Mouse (Mus musculus) cerebellum, adult 2 months (tissue): ENCODE results near the gene Slc37a4. TPM values are rescaled to one million over a fixed set of nuclear protein-coding genes. Genes with fewer than 3 reads are reported as not detected.
"Not testable (repeated sequence)": the region's sequence is repeated elsewhere in the genome, so short reads cannot be mapped to it uniquely, and the experiment has no call there.

Experiments
- DNase-seq, 2 experiments: peaks; one replicate each; pipeline ENCODE4 v3.0.0; 2021
- H3K27ac ChIP-seq: fragments of 200-500 bp; 2 replicates; pipeline ENCODE4 v1.5.1; 2012; ENCODE audit warnings: low read length, control low read depth, inconsistent platforms; ENCODE audit not compliant: insufficient read depth
- H3K27me3 ChIP-seq: fragments of 200-500 bp; 2 replicates; pipeline ENCODE4 v1.6.1; 2012; ENCODE audit warnings: inconsistent platforms, mild to moderate bottlenecking, low read length, moderate library complexity; ENCODE audit not compliant: control insufficient read depth, insufficient read depth
- H3K4me1 ChIP-seq: fragments of 200-500 bp; 2 replicates; pipeline ENCODE4 v1.6.1; 2011; ENCODE audit warnings: low read length; ENCODE audit not compliant: control insufficient read depth, insufficient read depth
- H3K4me3 ChIP-seq: fragments of 200-500 bp; replicated peaks from 2 replicates; pipeline ENCODE3; 2011; ENCODE audit warnings: mild to moderate bottlenecking, low read depth, low read length, control low read depth; ENCODE audit not compliant: insufficient read depth
- CTCF ChIP-seq: fragments of 200-500 bp; IDR thresholded peaks from 2 replicates; pipeline ENCODE4 v1.5.1; 2011; ENCODE audit warnings: low read depth, mild to moderate bottlenecking, control low read depth, low read length, moderate library complexity, borderline replicate concordance; ENCODE audit not compliant: insufficient read depth
- POLR2A ChIP-seq: fragments of 200-500 bp; IDR thresholded peaks from 2 replicates; pipeline ENCODE4 v1.6.1; 2011; ENCODE audit warnings: low read length, control low read depth, borderline replicate concordance; ENCODE audit not compliant: insufficient read depth
- WGBS: fragments of 180-500 bp; shearing (Covaris S2); methylation state at CpG from one replicate; pipeline ENCODE4 v1.1.7; 2018; 5-methylcytosine and 5-hydroxymethylcytosine counted together
- polyA plus RNA-seq: library from polyadenylated mRNA; depleted of rRNA; stranded (reverse); fragments of >200 nt; gene quantifications from 2 replicates; pipeline ENCODE4 v1.2.3, GENCODE M21; 2012

The Slc37a4 gene
- polyA plus RNA-seq, 1 experiment, result 52.2 TPM

DNA sequence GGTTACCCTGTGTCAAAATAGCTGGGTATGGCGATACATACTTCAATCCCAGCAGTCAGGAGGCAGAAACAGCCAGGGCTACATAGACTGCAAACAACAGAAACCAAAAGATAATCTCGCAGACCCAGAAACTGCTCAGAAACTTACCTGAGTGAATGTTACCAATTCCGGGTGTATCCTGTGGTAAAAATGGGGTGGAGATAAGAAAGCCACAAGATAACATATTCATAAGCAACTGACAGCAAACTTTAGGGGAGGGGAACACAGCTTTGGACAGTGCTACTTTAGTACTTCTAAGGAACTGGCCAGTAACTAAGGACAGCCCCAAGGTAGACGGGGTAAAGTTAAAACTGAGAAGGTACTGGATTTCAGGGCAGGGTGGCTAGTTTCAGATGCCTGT lies 15.7 kb downstream of the Slc37a4 start:
- WGBS, result 88% methylated on average over 4 of the region's 4 CpGs
- DNase-seq, result no peak
- no peak overlapping the region for H3K4me3 ChIP-seq
- H3K27ac ChIP-seq, result no peak overlapping the region
- no peaks in the 10 kb centered on the region for H3K27me3 ChIP-seq
- TF ChIP-seq POLR2A, result no peak
- TF ChIP-seq CTCF, result no peak
- no peaks in the 10 kb centered on the region for H3K4me1 ChIP-seq

- TF ChIP-seq POLR2A, result no peak
- no peak for TF ChIP-seq CTCF
- H3K27ac ChIP-seq, result no peak overlapping the region
- no peaks in the 10 kb centered on the region for H3K27me3 ChIP-seq
- peak in 1 of 2 experiments; percentile 16 for DNase-seq
- H3K4me1 ChIP-seq, result no peaks in the 10 kb centered on the region
- 90% methylated on average over 2 of the region's 2 CpGs for WGBS
- no peak overlapping the region for H3K4me3 ChIP-seq
Measured at GRCm38 (mm10) chr9:44412781-44413180, 16.1 kb downstream of the Slc37a4 start.

DNA sequence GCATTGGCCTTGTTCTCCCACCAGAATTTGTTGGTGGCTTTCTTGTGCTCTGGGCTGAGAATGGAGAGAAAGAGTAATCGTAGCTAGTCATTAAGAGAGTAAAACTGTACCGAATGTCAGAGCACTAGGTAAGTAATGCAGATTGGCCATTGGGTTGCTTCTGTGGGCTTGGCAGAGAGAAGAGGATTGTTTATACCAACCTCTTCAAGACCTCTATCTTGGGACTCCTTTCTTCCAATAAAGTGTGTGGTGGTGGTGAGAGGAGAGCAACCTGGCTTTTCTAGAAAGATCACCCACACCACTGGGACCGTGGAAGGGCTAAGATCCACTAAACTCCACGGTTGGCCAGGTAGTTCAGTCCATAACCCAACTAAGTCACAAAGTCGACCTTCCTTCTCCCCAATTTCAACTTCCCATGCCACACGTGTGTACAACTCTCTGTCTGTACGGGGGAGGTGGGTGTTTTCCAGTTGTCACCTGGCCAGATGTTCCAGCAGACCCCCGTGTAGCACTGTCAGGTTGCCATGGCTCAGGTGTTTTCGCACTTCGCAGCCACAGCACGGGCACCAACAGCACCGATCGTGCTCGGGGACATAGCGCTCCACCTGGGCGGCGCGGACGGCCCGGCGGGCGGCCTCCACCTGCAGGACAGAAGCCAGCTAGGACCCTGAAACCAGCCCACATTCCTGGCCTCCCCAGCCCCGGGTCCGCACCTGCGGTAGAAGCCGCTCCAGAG lies 20.7 kb downstream of the Slc37a4 start:
- no peaks in the 10 kb centered on the region for H3K4me1 ChIP-seq
- WGBS, result 6% methylated on average over 26 of the region's 26 CpGs
- H3K27ac ChIP-seq, result 0 out of 2 replicates have a peak overlapping the region, but pooled peaks have one; percentile 14
- DNase-seq, result peak in 1 of 2 experiments; percentile 10
- peak overlapping the region; percentile 99 for H3K4me3 ChIP-seq
- no peak for TF ChIP-seq CTCF
- no peak for TF ChIP-seq POLR2A
- H3K27me3 ChIP-seq, result no peaks in the 10 kb centered on the region

- TF ChIP-seq POLR2A (peak; percentile 85), CTCF (peak; percentile 72)
- Histone ChIP-seq H3K27me3 (no peaks in the 10 kb centered on the region), H3K27ac (peak overlapping the region; percentile 90), H3K4me1 (no peaks in the 10 kb centered on the region), H3K4me3 (peak overlapping the region; percentile 99)
- peak; percentile 93 to 97 for DNase-seq
- WGBS, result under 1% methylated on average over 38 of the region's 38 CpGs
Measured at GRCm38 (mm10) chr9:44417892-44418363, 21.3 kb downstream of the Slc37a4 start.

DNA sequence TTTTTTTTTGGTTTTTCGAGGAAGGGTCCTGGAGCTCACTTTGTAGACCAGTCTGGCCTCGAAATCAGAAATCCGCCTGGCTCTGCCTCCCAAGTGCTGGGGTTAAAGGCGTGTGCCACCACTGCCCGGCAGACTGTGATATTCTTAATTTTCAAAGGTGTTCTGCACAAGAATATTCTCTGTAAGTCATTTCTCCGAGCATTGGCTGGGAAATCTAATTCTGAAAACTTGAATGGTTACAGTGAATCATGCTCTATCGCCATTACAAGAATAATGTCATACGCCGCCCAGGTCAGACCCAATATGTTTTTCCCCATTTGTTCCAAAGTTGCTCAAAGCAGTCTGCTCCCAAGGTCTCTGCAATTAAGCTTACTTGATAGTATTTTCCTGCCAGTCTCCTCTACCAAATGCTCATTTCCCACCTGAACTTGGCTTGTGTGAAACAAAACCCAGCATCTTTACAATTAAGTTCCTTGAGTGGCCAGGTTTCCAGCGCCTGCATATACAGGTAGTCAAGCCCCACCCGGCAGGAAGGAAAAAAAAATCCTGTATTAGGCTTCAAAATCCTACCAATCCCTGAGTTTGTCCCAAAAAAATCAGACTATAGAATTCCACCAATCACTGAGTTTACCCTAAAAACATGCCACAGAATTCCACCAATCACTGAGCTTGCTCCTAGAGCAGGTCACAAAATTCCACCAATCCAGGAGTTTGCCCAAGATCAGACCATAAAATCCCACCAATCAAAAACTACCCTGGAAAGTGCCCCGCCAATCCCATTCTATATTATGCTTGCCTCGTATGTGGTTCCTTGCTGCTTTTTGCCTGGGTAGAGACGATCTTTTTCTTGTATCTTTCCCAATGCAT lies 22.1 kb downstream of the Slc37a4 start, which contains the start of gene Ccdc84:
Gene Ccdc84, minus strand, starts transcription at position 51 of the 867 bp plus-strand sequence.
- TF ChIP-seq CTCF (no peak), POLR2A (no peak)

DNA sequence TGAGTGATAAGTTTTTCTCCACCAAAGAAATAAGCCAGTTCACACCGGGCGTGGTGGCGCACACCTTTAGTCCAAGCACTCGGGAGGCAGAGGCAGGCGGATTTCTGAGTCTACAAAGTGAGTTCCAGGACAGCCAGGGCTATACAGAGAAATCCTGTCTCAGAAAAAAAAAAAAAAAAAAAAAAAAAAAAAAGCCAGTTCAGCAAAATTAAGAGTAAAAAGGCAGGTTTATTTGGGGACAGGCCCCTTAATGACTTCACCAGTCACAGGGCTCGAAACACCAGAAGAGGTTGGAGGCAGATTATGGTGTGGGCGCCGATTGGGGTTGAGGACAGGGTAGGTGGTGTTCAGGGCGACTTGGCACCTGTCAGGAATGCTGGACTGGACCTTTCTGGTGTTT lies 23.1 kb downstream of the Slc37a4 start:
- H3K4me3 ChIP-seq, H3K4me1 ChIP-seq, H3K27ac ChIP-seq, DNase-seq, H3K27me3 ChIP-seq: not testable (repeated sequence)
- WGBS, result 93% methylated on average over 9 of the region's 9 CpGs

More for the DNA sequence above, 22.1 kb downstream of the Slc37a4 start, which contains the start of gene Ccdc84:
- WGBS, result 59% methylated on average over 14 of the region's 14 CpGs
- Histone ChIP-seq H3K4me1 (no peaks in the 10 kb centered on the region), H3K27ac (peak within 1 kb of the TSS; percentile 90), H3K4me3 (peak within 1 kb of the TSS; percentile 99), H3K27me3 (no peaks in the 10 kb centered on the region)
- DNase-seq, result peak; percentile 20 to 60

GRCm38 (mm10) chr9:44420280-44420898 lies 23.7 kb downstream of the Slc37a4 start:
- no peaks in the 10 kb centered on the region for H3K4me1 ChIP-seq
- WGBS, result 66% methylated on average over 5 of the region's 5 CpGs
- no peak for DNase-seq

More at GRCm38 (mm10) chr9:44420280-44420898, 23.7 kb downstream of the Slc37a4 start:
- Histone ChIP-seq H3K27ac (no peak overlapping the region), H3K4me3 (no peak overlapping the region), H3K27me3 (no peaks in the 10 kb centered on the region)
- no peak for TF ChIP-seq CTCF
- no peak for TF ChIP-seq POLR2A
